Mouse (Mus musculus) hindbrain, embryonic 11.5 days (tissue): ENCODE measurements around the gene Ppp5c. TPM values are rescaled to one million over a fixed set of nuclear protein-coding genes. Genes with fewer than 3 reads are reported as not detected.

Experiments
- ATAC-seq: fragments of 200-750 bp; cut with Nextera tagmentation; 2 replicates; pipeline ENCODE4 v1.8.0; 2017; ENCODE audit warnings: mild to moderate bottlenecking, moderate TSS enrichment, moderate library complexity; ENCODE audit not compliant: low FRiP score
- DNase-seq: peaks from one replicate; pipeline ENCODE4 v3.0.0-alpha.2; 2015; ENCODE audit warnings: low spot score
- H3K27ac ChIP-seq: fragments of 300-500 bp; sonication (generic); 2 replicates; pipeline ENCODE4 v1.5.1; 2014; ENCODE audit warnings: mild to moderate bottlenecking, low read depth, low read length
- H3K27me3 ChIP-seq: fragments of 300-500 bp; sonication (generic); 2 replicates; pipeline ENCODE4 v1.6.1; 2014; ENCODE audit warnings: mild to moderate bottlenecking, low read length, moderate library complexity, mixed read lengths; ENCODE audit not compliant: control insufficient read depth, insufficient read depth
- H3K36me3 ChIP-seq: fragments of 300-500 bp; sonication (generic); 2 replicates; pipeline ENCODE4 v1.6.1; 2014; ENCODE audit warnings: mild to moderate bottlenecking, low read length, moderate library complexity, mixed read lengths; ENCODE audit not compliant: control insufficient read depth, insufficient read depth
- H3K4me1 ChIP-seq: fragments of 300-500 bp; sonication (generic); replicated peaks from 2 replicates; pipeline ENCODE4 v1.6.1; 2014; ENCODE audit warnings: low read length, mixed read lengths; ENCODE audit not compliant: control insufficient read depth, insufficient read depth
- H3K4me2 ChIP-seq: fragments of 300-500 bp; sonication (generic); replicated peaks from 2 replicates; pipeline ENCODE4 v1.6.1; 2014; ENCODE audit warnings: mild to moderate bottlenecking, low read depth, low read length
- H3K4me3 ChIP-seq: fragments of 300-500 bp; sonication (generic); 2 replicates; pipeline ENCODE4 v1.5.1; 2014; ENCODE audit warnings: low read depth, low read length
- H3K9ac ChIP-seq: fragments of 300-500 bp; sonication (generic); 2 replicates; pipeline ENCODE4 v1.6.1; 2014; ENCODE audit warnings: low read depth, low read length
- H3K9me3 ChIP-seq: fragments of 300-500 bp; sonication (generic); 2 replicates; pipeline ENCODE4 v1.6.1; 2016; ENCODE audit warnings: low read length; ENCODE audit not compliant: control insufficient read depth
- WGBS: fragments of 180-500 bp; shearing (Covaris S2); extraction: QIAGEN DNeasy Blood & Tissue Kit; methylation state at CpG from one replicate; pipeline ENCODE4 v1.1.7; 2014; 5-methylcytosine and 5-hydroxymethylcytosine counted together
- polyA plus RNA-seq: library from polyadenylated mRNA; unstranded; fragments of >200 nt; fragmentation: Nextera tagmentation; extraction: Ambion mirVana; gene quantifications from 2 replicates; pipeline ENCODE4 v1.2.1, GENCODE M21; 2014

The Ppp5c gene
- polyA plus RNA-seq, 1 experiment from 2014 or later: 96.9 TPM

GRCm38 (mm10) chr7:16999233-16999632 lies 28.5 kb downstream of the Ppp5c start:
- Histone ChIP-seq H3K27ac (no peak overlapping the region), H3K27me3 (no peaks in the 10 kb centered on the region), H3K9me3 (no peaks in the 10 kb centered on the region), H3K4me1 (no peaks in the 10 kb centered on the region), H3K36me3 (no peaks in the 10 kb centered on the region), H3K4me3 (no peak overlapping the region), H3K9ac (no peak overlapping the region), H3K4me2 (no peak overlapping the region)
- 0 out of 2 replicates have a peak, but pooled peaks have one; percentile 2 for ATAC-seq
- no peak for DNase-seq
- WGBS: 75% methylated on average over 4 of the region's 4 CpGs

DNA sequence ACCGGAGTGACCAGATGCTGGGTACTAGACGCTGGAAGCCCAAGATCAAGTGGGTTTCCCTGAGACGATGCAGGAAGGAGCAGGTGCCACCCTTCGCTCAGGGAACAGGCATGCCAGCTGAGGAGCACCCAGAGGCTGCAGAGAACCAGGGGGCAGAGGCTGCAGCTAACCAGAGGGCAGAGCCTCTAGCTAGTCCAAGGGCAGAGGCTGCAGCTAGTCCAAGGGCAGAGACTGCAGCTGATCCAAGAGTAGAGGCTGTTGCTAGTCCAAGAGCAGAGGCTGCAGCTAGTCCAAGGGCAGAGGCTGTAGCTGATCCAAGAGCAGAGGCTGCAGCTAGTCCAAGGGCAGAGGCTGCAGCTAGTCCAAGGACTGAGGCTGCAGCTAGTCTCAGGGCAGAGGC lies 32.4 kb downstream of the Ppp5c start:
- no peak overlapping the region for H3K27ac ChIP-seq
- H3K9me3 ChIP-seq: no peaks in the 10 kb centered on the region
- H3K4me3 ChIP-seq: no peak overlapping the region
- no peaks in the 10 kb centered on the region for H3K36me3 ChIP-seq
- peaks cover 8% of the 10 kb centered on the region; the same call in 1 of the 2 replicates for H3K4me1 ChIP-seq
- DNase-seq: no peak
- H3K9ac ChIP-seq: no peak overlapping the region
- WGBS: 95% methylated on average over 4 of the region's 4 CpGs
- H3K4me2 ChIP-seq: no peak overlapping the region
- no peak for ATAC-seq
- H3K27me3 ChIP-seq: no peaks in the 10 kb centered on the region

DNA sequence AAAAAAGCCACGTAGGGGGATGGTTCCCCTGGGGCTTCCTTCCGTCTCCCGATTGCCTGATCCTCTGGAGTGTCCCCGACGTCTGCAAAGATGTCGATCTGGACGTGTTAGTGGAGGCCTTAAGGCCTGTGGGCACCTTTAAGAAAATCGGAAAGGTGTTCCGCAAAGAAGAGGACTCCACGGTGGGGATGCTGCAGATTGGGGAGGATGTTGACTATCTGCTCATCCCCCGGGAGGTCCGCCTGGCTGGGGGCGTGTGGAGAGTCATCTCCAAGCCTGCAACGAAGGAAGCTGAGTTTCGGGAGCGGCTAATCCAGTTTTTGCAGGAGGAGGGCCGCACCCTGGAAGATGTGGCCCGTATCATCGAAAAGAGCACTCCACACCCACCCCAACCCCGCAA lies 33.3 kb downstream of the Ppp5c start:
- H3K27ac ChIP-seq: no peak overlapping the region
- H3K36me3 ChIP-seq: no peaks in the 10 kb centered on the region
- peak overlapping the region; percentile 49 for H3K4me2 ChIP-seq
- H3K4me3 ChIP-seq: peak overlapping the region; percentile 44
- peak overlapping the region; percentile 34 for H3K9ac ChIP-seq
- ATAC-seq: no peak
- no peaks in the 10 kb centered on the region for H3K9me3 ChIP-seq
- WGBS: 12% methylated on average over 20 of the region's 20 CpGs
- DNase-seq: no peak
- H3K27me3 ChIP-seq: no peaks in the 10 kb centered on the region
- H3K4me1 ChIP-seq: peaks cover 8% of the 10 kb centered on the region; the same call in 1 of the 2 replicates

- peak; percentile 61 for ATAC-seq
- H3K4me2 ChIP-seq: peak overlapping the region; percentile 49
- H3K9ac ChIP-seq: peak overlapping the region; percentile 34
- H3K9me3 ChIP-seq: no peaks in the 10 kb centered on the region
- H3K27me3 ChIP-seq: no peaks in the 10 kb centered on the region
- H3K27ac ChIP-seq: 0 out of 2 replicates have a peak overlapping the region, but pooled peaks have one; percentile 33
- peak overlapping the region; percentile 44 for H3K4me3 ChIP-seq
- no peaks in the 10 kb centered on the region for H3K36me3 ChIP-seq
- H3K4me1 ChIP-seq: peaks cover 8% of the 10 kb centered on the region; the same call in 1 of the 2 replicates
- peak; percentile 70 for DNase-seq
- 1% methylated on average over 27 of the region's 27 CpGs for WGBS
These were observed 33.9 kb downstream of the Ppp5c start for GRCm38 (mm10) chr7:16993651-16994399.

DNA sequence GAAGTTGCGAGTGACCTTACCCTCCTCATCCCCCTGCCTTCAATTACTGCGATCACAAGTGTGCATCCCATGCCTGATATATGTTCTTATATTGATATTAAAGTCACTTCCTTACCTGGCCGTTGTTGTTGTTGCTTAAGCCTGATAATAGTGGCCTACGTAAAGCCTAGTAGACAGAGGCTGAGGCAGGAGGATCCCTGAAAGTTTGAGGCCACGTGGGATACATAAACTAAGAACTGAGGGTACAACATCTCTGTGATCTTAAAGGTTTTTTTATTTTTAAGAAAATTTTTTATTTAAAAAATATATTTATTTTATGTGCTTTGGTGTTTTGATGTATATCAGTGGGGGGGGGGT lies 35.3 kb downstream of the Ppp5c start, which contains the start of gene Ccdc8:
Gene Ccdc8 (plus strand): TSS at position 258 of the 357 bp plus-strand sequence.
- Histone ChIP-seq H3K9me3 (no peaks in the 10 kb centered on the region), H3K9ac (peak within 1 kb of the TSS; percentile 34; the same call in 1 of the 2 replicates), H3K4me3 (peak within 1 kb of the TSS; percentile 44), H3K4me2 (peak within 1 kb of the TSS; percentile 49), H3K36me3 (no peaks in the 10 kb centered on the region), H3K4me1 (peaks cover 8% of the 10 kb centered on the region; the same call in 1 of the 2 replicates), H3K27ac (peak within 1 kb of the TSS; percentile 56; the same call in 1 of the 2 replicates), H3K27me3 (no peaks in the 10 kb centered on the region)
- DNase-seq: no peak
- 95% methylated on average over 5 of the region's 5 CpGs for WGBS
- no peak for ATAC-seq

- peak; percentile 69 for ATAC-seq
- H3K9ac ChIP-seq: 0 out of 2 replicates have a peak overlapping the region, but pooled peaks have one; percentile 23
- 63% methylated on average over 18 of the region's 18 CpGs for WGBS
- peak overlapping the region; percentile 56; the same call in 1 of the 2 replicates for H3K27ac ChIP-seq
- no peak overlapping the region for H3K4me2 ChIP-seq
- peaks cover 8% of the 10 kb centered on the region; the same call in 1 of the 2 replicates for H3K4me1 ChIP-seq
- H3K4me3 ChIP-seq: no peak overlapping the region
- no peaks in the 10 kb centered on the region for H3K9me3 ChIP-seq
- DNase-seq: peak; percentile 83
- H3K36me3 ChIP-seq: no peaks in the 10 kb centered on the region
- H3K27me3 ChIP-seq: no peaks in the 10 kb centered on the region
These were observed 35.9 kb downstream of the Ppp5c start for GRCm38 (mm10) chr7:16991681-16992450.

- DNase-seq (peak; percentile 36), ATAC-seq (no peak)
- H3K4me3 ChIP-seq: no peak overlapping the region
- WGBS: 40% methylated on average over 15 of the region's 15 CpGs
- H3K9ac ChIP-seq: peak overlapping the region; percentile 23; the same call in 1 of the 2 replicates
- H3K27me3 ChIP-seq: no peaks in the 10 kb centered on the region
- H3K27ac ChIP-seq: peak overlapping the region; percentile 30; the same call in 1 of the 2 replicates
- H3K9me3 ChIP-seq: no peaks in the 10 kb centered on the region
- H3K36me3 ChIP-seq: no peaks in the 10 kb centered on the region
- no peak overlapping the region for H3K4me2 ChIP-seq
- peaks cover 8% of the 10 kb centered on the region; the same call in 1 of the 2 replicates for H3K4me1 ChIP-seq
These were observed 37.5 kb downstream of the Ppp5c start for GRCm38 (mm10) chr7:16990006-16990744.

- Histone ChIP-seq H3K9ac (no peak overlapping the region), H3K27ac (peak overlapping the region; percentile 67; the same call in 1 of the 2 replicates), H3K36me3 (no peaks in the 10 kb centered on the region), H3K4me3 (no peak overlapping the region), H3K27me3 (no peaks in the 10 kb centered on the region), H3K9me3 (no peaks in the 10 kb centered on the region), H3K4me1 (peaks cover 8% of the 10 kb centered on the region; the same call in 1 of the 2 replicates), H3K4me2 (no peak overlapping the region)
- 61% methylated on average over 3 of the region's 3 CpGs for WGBS
- ATAC-seq: no peak
- no peak for DNase-seq
These were observed 39.3 kb downstream of the Ppp5c start for GRCm38 (mm10) chr7:16988405-16988804.
